Mouse (Mus musculus) testis, postnatal 14 days (tissue): ENCODE data around the gene Atp9a.

ENCODE experiments used
- DNase-seq: peaks from one replicate; pipeline ENCODE4 v3.0.0; 2021; ENCODE audit warnings: low spot score

The Atp9a gene

DNA sequence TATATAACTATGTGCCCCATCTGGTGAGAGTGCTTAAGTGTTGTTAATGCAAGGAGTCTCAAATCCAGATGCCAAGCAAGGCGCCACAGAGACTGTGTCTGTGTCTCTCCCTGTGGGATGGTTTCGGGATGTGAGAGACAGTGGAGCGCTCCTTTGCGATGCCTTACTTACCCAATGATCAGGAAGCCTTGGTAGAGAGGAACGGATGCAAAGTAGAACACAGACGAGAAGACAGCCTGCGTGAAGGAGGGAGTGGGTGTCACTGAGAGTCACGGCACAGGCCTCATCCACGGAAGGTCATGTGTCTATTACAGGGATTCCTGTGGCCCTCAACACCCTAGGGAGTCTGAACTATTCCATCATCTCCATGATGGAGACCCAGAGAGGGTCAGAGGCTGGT lies 101.7 kb downstream of the Atp9a start:
- no peak for DNase-seq

- no peak for DNase-seq
These were observed 107.3 kb downstream of the Atp9a start for GRCm38 (mm10) chr2:168634881-168635280.

DNA sequence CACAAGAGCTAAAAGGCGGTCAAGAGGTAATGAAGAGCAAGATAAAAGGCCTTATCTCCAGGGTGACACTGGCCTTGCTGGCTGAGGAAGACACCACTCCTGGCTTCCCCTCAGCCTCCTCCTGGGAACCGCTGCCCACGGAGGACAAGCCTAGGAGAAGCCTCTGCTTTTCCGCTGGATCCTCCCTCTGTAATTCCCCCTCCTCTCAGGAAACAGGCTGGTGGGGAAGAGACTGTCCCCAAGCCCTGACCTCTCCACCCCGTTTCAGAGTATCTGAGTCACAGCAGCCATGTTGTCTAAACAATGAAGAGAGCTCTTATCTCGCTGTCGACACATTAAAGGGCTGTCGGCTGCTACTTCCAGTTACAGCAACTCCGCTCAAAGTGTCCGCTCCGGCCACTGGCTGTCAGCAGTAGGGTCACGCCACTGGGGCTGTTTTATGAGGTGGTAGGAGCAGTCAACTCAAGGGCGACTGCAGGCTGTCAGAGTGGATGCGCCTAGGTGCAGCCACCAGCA lies 108.8 kb downstream of the Atp9a start:
- DNase-seq, result no peak

GRCm38 (mm10) chr2:168632543-168632942 lies 109.7 kb downstream of the Atp9a start:
- no peak for DNase-seq

DNA sequence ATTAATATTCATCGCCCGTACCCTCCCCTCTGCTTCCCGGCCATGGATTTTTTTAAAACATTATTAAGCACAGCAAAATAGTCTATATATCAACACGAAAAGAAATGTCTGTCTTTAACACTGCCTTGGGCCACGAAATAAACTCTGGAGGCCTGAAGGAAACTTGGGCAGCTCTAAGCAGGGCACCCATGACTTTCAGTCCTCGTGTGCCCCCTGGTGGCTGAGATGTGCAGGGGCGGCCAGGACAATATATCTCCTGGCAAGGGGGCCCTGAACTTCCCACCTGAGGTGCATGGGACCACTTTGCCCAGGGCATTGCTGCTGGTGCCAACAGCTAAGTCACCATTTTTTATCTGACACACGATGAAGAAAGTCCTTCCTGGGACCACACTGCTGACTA lies 113.4 kb downstream of the Atp9a start:
- peak; percentile 44 for DNase-seq

DNA sequence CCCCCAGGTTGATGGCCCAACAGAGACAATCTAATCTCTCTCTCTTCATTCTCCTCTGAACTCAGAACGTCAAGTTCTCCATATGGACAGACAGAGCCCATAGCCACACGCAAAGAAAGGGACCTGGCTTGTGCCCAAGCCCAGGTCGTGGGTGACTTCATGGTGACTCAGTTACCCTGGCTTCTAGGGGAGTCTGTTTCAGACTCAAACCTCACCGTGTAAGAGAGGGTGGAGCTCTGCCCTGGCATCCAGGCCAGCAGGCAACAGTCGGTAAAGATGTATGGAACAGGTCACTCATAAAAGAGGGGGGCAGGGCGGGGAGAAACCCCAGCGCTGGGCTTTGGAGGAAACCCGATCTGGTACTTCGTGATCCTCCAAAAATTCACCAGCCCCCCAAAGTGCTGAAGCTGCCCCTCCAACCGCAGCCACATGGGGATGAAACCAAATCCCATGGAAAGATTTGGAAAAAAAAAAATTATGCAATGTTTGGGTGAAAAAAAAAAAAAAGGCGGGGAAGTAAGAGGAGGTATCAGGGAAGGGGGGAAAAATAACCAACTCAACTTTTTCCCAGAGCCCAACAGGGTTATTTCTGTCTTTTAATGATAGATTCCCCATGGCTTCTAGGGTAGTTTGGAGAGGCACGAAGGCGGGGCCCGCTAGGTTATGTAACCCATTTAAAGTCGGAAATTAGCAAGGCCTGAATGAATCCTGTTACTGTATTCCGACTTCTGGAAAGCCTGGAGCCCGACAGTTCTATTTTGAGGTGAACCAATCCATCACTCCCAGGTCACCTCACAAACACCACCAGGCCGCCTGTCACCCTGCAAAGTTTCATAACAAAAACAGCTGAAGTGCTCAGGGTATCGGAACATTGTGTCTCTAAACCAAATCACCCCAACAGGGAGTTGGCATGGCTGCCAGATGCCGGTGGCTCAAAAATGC lies 114.1 kb downstream of the Atp9a start:
- DNase-seq, result no peak

DNA sequence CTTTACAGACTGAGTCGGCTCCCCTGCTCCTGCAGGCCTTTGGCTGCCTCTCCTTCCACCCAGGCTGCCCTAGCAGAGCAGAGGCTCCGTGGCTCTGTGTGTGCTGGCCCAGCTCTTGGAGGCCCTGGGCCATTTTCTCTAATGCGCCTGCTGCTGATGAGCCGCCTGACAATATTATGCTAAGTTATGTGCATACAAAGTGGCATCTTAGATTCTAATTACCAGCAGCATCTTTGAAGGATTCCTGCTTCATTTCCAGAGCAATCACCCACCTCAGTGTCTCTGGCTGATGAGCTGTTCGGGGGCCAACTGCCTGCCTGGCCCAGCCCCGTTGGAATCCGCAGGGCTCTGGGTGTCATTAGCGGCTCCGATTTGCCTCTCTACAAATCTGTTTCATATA lies 115.8 kb downstream of the Atp9a start:
- DNase-seq, result no peak

DNA sequence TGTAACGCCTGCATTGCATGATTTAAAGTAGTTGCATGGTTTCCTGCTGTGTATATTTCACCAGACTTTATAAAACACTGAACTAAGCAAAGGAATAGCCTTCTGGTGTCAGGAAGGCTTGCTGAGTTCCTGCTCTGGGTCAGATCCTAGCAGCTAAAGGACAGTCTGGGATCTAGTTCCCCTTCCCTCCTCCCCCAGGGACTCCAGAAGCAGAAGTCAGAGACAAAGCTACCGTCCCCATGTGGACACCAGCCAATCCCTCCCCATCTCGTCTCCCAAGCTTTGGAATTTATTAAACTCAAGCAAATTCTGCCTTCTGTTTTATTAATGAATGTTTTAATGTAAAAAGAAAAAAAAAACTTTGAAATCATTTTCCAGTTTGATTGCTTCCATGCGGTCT lies 117.1 kb downstream of the Atp9a start:
- DNase-seq, result no peak

GRCm38 (mm10) chr2:168621111-168621802 lies 121.0 kb downstream of the Atp9a start:
- no peak for DNase-seq

GRCm38 (mm10) chr2:168618205-168618717 lies 123.9 kb downstream of the Atp9a start:
- DNase-seq, result no peak

GRCm38 (mm10) chr2:168615160-168615559 lies 127.0 kb downstream of the Atp9a start:
- no peak for DNase-seq

DNA sequence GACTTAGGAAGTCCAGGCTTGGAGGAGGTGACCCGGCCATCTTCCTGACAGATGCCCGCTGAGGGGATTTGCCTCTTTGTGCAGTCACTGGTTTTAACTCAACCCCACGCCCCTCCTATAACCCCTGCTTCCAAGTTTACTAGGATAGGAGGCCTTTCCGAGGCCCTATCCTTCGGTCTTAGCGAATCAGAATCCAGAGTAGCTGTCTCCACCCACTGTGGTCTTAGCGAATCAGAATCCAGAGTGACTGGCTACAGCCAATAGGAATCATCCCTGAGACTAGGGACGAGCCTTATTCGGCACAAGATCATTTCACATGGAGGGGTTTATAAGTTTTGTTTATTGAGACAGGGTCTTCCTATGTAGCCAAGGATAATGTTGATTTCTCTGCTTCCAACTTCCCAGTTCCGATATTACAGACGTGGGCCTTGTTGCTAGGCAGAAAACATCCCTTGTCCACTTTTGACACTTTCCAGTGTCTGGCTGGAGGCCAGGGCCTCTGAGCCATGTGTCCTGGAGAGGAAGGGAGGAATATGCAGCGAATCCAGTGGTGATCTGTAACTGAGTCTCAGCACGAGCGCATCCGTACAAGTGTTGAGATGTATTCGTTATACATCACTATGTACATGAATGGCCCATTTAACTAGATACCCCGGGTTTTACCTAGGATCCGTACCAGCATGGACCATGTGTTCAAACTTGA lies 127.9 kb downstream of the Atp9a start:
- DNase-seq, result peak; percentile 82

DNA sequence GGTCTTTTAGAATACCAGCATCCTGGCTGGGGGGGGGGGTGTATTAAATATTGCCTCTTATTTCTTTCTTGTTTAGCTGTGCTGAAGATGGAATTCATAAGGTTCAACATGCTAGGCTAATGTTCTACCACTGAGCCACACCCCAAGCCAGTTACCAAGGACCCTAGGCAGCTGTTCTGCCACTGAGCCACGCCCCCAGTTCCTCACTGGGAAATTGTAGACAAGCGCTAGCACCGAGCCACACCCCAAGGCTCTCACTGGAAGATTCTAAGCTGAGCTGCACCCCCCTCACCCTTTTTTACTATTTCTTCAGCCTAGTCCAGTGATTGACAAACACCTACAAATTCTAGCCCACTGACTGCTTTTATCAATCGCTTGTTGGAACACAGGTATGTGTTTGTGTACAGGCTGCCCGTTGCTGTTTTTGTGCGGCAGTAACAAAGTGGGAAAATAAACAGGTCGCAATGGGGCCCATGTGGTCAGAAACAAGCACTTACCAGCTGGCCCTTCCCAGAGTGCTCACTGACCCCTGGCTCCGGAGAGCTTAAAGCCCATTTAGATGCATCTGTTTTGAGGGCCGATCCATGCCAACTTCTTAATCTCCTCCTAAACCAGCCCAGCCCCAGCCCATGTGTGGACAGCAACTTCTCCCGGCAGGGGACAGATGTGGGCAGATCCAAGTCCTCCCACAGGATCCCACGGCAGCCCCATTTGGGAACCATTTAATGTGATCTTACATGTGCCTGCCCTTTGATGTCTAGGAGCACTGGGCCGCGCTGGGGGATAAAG lies 128.9 kb downstream of the Atp9a start:
- no peak for DNase-seq

DNA sequence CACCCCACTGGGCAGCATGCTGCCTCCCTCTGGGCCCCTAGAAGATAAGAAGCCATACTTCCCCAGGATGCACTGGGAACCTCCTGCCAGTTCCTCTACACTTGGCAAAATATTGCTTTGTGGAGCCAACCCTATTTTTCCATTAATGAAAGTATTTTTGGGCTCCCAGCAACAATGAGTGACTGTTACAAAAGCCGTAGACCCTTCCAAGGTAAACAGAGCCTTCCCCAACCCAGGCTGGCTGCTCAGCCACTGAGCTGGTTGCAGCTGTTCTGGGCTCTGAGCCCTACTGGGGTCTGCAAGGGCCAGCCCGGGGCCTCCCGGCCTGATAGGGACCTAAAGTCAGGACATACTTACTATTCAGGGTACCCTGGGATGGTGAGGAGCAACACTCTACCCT lies 131.3 kb downstream of the Atp9a start:
- DNase-seq, result no peak

- DNase-seq, result no peak
These were observed 132.5 kb downstream of the Atp9a start for GRCm38 (mm10) chr2:168609653-168610248.

DNA sequence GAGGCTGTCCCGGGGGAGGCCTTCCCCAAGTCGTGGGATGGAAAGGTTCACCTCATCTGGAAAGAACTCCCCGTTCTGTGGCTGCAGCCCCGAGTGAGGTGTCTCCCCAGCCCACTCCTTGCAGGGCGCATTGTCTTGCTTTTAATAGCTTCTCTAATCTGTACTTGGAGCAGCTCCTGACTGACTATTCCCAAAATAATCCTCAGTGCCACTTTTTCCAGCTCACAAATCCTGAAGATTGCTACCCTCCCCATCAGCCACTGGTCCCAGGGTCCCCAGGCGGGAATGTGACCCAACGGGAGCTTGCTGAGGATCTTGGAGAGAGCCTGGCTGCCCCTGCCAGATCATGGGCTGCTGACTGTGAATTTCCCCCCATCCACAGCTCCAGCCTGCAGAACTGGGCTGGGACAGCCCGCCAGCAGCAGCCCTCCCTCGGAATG lies 134.1 kb downstream of the Atp9a start:
- no peak for DNase-seq

GRCm38 (mm10) chr2:168604655-168605070 lies 137.5 kb downstream of the Atp9a start:
- DNase-seq, result no peak

DNA sequence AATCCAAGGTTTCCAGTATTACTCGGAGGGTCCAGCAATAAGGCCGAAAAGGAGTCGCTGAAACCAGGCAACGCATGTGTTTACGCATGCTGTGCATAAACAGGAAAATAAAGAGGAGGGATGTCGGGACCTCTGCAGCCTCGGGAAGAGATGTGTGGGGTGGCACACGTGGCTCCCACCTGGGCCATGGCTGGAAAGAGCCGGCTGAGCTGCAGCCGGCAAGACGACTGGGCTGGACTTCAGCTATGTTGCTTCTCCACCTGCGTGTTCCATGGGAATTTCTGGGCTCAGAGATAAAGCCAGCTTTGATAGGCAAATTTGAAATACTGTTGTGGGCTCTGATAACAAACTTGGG lies 139.8 kb downstream of the Atp9a start:
- DNase-seq, result no peak

GRCm38 (mm10) chr2:168601491-168602386 lies 140.5 kb downstream of the Atp9a start, which contains the start of gene Nfatc2:
Nfatc2 (minus strand) TSS chr2:168601657.
- DNase-seq, result peak; percentile 76
